In genomic region chr4:43257040-43257439, GRCm38 (mm10) we compare ENCODE assay signal across 15 mouse cellular contexts.
"Had no signal": no experiment of that assay in that cellular context is flagged by ENCODE, and none has a peak within 500 bp of the region (broad histone marks: within the 10 kb centered on the region; RNA-seq: fewer than 3 reads in every experiment).

No protein-coding gene starts in this region.

- ATAC-seq: liver, embryonic 12.5 days had no signal

- H3K27me3 ChIP-seq: kidney, embryonic 15.5 days; limb, embryonic 13.5 days; liver, embryonic 12.5 days; liver, embryonic 15.5 days had no signal

- DNase-seq: kidney, adult 8-10 months; kidney, postnatal 10 days; kidney, postnatal 36 days; liver; lung, adult 18-20 months; lung, postnatal 14 days; lung, postnatal 4 days; midbrain, embryonic 14.5 days; thymus, adult 2 months; thymus, postnatal 14 days; thymus, postnatal 4 days had no signal
